Mouse (Mus musculus) bone marrow macrophage, adult 2 months (primary cell): ENCODE results near the gene Plcb4. TPM values are rescaled to one million over a fixed set of nuclear protein-coding genes. Genes with fewer than 3 reads are reported as not detected.

ENCODE experiments used
- H3K27ac ChIP-seq: 2 replicates; pipeline ENCODE4 v1.5.1; 2012; ENCODE audit warnings: low read depth, low read length; ENCODE audit not compliant: insufficient read depth
- H3K4me1 ChIP-seq: 2 replicates; pipeline ENCODE4 v1.6.1; 2012; ENCODE audit warnings: low read length; ENCODE audit not compliant: control insufficient read depth, insufficient read depth
- H3K4me3 ChIP-seq: 2 replicates; pipeline ENCODE4 v1.5.1; 2012; ENCODE audit warnings: mild to moderate bottlenecking, low read length, moderate library complexity; ENCODE audit not compliant: insufficient read depth
- CTCF ChIP-seq: IDR thresholded peaks from 2 replicates; pipeline ENCODE4 v1.5.1; 2012; ENCODE audit warnings: low read depth, mild to moderate bottlenecking, low read length, moderate library complexity
- POLR2A ChIP-seq: IDR thresholded peaks from 2 replicates; pipeline ENCODE4 v1.6.1; 2012; ENCODE audit warnings: mild to moderate bottlenecking, low read depth, low read length, borderline replicate concordance
- polyA plus RNA-seq: library from polyadenylated mRNA; stranded (reverse); fragments of >200 nt; gene quantifications from 2 replicates; pipeline ENCODE4 v1.2.4, GENCODE M21; 2012; ENCODE audit not compliant: missing spikeins, insufficient read depth, insufficient read length

The Plcb4 gene
- polyA plus RNA-seq, 1 experiment, result 10.2 TPM

DNA sequence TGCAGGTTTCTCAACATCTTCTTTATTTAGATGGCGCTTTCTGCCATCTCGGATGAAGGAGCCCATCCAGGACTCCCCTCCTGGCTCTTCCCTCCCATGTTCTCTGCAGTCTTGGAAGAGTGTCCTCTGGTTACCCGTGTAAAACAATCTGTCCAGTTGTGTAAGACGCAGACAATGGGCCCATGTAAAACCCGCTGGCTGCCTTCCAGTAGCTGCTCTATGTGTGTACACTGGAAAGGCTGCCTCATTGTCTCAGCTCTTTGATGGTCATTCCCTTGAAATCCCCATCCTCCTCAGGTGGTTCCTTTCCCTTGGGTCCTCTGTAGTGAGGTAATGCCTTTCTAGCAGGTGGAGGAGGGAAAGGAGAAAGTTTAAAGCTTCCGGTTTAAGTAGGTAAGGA is 216.7 kb downstream of the Plcb4 start:
- TF ChIP-seq POLR2A, result no peak
- H3K4me1 ChIP-seq, result peaks cover 4% of the 10 kb centered on the region
- H3K4me3 ChIP-seq, result no peak overlapping the region
- H3K27ac ChIP-seq, result no peak overlapping the region

DNA sequence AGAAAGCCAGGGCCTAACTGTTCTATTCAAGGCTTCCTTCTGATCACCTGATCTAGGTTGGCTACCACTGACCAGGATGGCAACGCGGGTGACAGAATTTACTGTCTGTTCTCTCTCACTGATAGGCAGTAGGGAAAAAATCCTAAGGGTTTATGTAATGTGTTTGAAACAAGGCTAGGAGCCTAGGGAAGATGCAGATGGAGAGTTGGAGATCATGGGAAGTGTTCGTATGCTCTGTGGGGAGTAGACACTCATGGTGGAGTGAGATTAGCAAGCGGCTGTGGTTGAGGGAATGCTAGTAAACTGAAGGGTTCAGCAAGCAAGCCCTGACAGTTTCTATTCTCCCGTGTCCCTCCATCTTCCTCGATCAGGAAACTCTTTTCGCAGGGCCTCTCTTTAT is 220.5 kb downstream of the Plcb4 start:
- no peak for TF ChIP-seq CTCF
- TF ChIP-seq POLR2A, result no peak
- H3K27ac ChIP-seq, result no peak overlapping the region
- H3K4me1 ChIP-seq, result peaks cover 23% of the 10 kb centered on the region
- H3K4me3 ChIP-seq, result no peak overlapping the region

DNA sequence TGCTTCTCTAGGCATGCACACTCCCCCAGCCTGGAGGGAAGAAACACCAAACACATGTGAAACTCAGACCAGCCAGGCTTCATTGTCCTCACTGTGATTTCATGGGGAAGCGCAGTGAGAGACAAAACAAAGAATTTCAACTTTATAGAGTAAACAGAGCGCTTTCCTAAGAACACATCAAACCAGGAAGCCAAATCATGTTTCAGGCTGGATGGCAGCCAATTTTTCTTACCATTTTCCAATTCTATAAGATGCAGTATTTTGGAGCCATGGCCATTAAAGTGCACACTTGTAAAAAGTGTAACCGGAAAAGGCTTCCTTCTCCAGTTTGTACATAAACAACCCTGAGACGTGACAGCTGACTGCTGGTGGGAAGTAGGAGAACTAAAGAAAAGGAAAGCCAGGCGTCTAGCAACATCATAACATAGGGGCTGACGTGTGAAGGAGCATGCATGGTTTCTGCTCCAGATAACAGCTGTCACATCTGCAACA is 221.5 kb downstream of the Plcb4 start:
- TF ChIP-seq POLR2A (no peak), CTCF (no peak)
- H3K27ac ChIP-seq, result no peak overlapping the region
- H3K4me3 ChIP-seq, result no peak overlapping the region
- H3K4me1 ChIP-seq, result peaks cover 29% of the 10 kb centered on the region

GRCm38 (mm10) chr2:135883359-135883758 is 224.5 kb downstream of the Plcb4 start:
- Histone ChIP-seq H3K27ac (no peak overlapping the region), H3K4me3 (no peak overlapping the region), H3K4me1 (peaks cover 34% of the 10 kb centered on the region)
- TF ChIP-seq POLR2A, result no peak
- TF ChIP-seq CTCF, result no peak

- Histone ChIP-seq H3K27ac (peak overlapping the region; percentile 21), H3K4me3 (no peak overlapping the region), H3K4me1 (peaks cover 34% of the 10 kb centered on the region)
- TF ChIP-seq CTCF, result no peak
- TF ChIP-seq POLR2A, result no peak
These were observed 225.8 kb downstream of the Plcb4 start for GRCm38 (mm10) chr2:135884534-135885180.

GRCm38 (mm10) chr2:135885607-135886006 is 226.8 kb downstream of the Plcb4 start:
- TF ChIP-seq CTCF (no peak), POLR2A (no peak)
- H3K4me1 ChIP-seq, result peaks cover 30% of the 10 kb centered on the region
- no peak overlapping the region for H3K27ac ChIP-seq
- no peak overlapping the region for H3K4me3 ChIP-seq

GRCm38 (mm10) chr2:135886081-135886679 is 227.4 kb downstream of the Plcb4 start:
- no peak for TF ChIP-seq CTCF
- no peak for TF ChIP-seq POLR2A

GRCm38 (mm10) chr2:135887805-135888204 is 229.0 kb downstream of the Plcb4 start:
- no peak for TF ChIP-seq CTCF
- no peak for TF ChIP-seq POLR2A
- H3K4me3 ChIP-seq, result no peak overlapping the region
- peaks cover 26% of the 10 kb centered on the region for H3K4me1 ChIP-seq
- H3K27ac ChIP-seq, result no peak overlapping the region

More at GRCm38 (mm10) chr2:135886081-135886679, 227.4 kb downstream of the Plcb4 start:
- Histone ChIP-seq H3K27ac (no peak overlapping the region), H3K4me3 (no peak overlapping the region), H3K4me1 (peaks cover 32% of the 10 kb centered on the region)

DNA sequence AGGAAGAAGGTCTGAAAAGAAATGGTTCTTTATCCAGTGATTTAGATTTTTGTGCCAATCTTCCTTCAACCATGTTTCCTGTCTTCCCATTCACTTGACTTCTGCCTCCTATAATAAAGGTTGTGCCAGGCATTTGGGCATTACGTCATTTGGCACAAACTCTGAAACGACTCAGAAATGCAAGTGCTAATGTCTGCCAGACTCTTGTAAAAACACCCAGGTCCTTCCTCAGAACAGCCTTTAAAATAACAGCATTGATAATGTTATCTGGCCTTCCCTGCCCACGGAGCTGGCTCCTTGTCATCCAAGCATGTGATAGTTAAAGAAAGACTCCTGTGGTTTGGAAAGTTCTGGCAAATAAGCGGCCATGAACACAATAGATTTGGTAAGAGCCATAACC is 229.4 kb downstream of the Plcb4 start:
- TF ChIP-seq POLR2A (no peak), CTCF (no peak)
- H3K4me1 ChIP-seq, result peaks cover 24% of the 10 kb centered on the region
- H3K4me3 ChIP-seq, result no peak overlapping the region
- H3K27ac ChIP-seq, result no peak overlapping the region

DNA sequence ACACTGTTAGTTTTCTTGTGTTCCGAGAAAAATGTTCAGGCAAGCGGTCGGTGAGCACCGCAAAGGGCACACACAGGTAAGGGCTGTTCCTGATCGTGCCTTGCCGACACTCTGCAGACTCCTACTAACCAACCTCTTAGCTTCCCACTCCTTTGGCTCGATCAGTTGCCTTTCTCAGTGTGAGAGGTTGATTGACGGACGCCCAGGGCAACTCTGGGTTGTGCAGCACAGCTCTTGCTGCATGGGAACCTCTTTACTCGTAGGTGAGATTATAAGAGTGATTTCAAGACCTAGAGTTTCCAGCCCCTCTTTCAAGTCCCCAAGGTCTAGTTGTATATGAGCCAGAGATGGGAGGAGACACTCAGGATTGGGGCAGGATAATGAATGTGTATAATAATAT is 230.0 kb downstream of the Plcb4 start:
- TF ChIP-seq POLR2A (no peak), CTCF (no peak)
- H3K27ac ChIP-seq, result no peak overlapping the region
- no peak overlapping the region for H3K4me3 ChIP-seq
- peaks cover 24% of the 10 kb centered on the region for H3K4me1 ChIP-seq

- no peak overlapping the region for H3K4me3 ChIP-seq
- peaks cover 15% of the 10 kb centered on the region for H3K4me1 ChIP-seq
- no peak overlapping the region for H3K27ac ChIP-seq
- no peak for TF ChIP-seq POLR2A
- TF ChIP-seq CTCF, result no peak
These were observed 231.3 kb downstream of the Plcb4 start for GRCm38 (mm10) chr2:135890083-135890482.
